Mouse (Mus musculus): ENCODE data around the gene Hmga1b. TPM values are rescaled to one million over a fixed set of nuclear protein-coding genes. Genes with fewer than 3 reads are reported as not detected.
"Not testable (repeated sequence)": the region's sequence is repeated elsewhere in the genome, so short reads cannot be mapped to it uniquely, and the experiment has no call there.

The Hmga1b gene
- total RNA-seq, 2 experiments from 2014 or later = 26.7 to 27.1 TPM

DNA sequence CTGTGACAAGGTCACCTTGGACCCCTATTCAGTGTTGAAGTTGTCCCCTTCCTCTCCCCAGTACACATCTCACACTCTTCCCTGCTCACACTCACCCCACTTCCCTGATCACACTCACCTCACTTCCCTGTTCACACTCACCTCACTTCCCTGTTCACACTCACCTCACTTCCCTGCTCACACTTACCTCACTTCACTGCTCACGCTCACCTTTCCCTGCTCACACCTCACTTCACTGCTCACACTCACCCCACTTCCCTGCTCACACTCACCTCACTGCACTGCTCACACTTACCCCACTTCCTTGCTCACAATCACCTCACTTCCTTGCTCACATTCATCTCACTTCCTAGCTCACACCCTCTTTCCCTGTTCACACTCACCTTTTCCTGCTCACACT lies 31.2 kb upstream of the Hmga1b start:
- no peak for DNase-seq (ENCODE audit: low spot score in 2 of 2)

DNA sequence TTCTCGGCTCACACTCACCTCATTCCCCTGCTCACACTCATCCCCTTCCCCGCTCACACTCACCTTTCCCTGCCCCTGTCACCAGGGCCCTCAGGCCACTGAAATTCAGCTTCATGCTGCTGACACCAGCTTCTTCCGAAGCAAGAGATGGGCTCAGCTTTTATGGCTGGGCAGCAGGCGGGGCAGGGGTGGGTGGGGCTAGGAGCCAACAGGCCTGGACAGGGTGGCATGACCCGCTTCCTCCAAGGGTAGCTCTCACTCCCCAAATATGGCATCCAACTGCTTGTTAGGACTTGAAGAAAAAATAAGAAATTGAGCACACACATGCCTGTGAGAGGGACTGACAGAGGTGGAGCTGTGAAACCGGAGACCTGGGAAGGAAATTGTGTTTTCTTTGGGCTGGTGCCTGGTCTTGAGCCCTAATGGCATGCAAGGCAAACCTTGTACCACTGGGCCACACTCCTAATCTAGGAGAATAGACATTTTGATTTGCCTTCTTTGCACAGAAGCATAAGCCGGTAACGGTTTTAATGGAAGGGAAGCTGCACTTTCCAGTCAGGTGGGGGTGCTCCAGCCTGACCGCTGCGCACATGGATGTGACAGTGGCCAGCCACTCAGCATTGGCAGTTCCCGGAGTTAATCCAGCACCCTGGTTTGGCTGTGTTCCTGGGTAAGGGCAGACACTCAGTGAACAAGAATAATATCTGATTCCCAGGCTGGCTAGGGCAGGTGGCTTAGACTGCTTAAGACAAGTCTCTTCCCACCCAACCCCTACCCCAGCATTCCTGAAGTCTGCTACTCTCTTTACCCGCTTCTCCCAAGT lies 30.5 kb upstream of the Hmga1b start, which contains the start of gene Cbr2:
Cbr2 (minus strand) TSS at position 257 of the 823 bp plus-strand sequence.
- no peak for DNase-seq (ENCODE audit: low spot score in 2 of 2)

DNA sequence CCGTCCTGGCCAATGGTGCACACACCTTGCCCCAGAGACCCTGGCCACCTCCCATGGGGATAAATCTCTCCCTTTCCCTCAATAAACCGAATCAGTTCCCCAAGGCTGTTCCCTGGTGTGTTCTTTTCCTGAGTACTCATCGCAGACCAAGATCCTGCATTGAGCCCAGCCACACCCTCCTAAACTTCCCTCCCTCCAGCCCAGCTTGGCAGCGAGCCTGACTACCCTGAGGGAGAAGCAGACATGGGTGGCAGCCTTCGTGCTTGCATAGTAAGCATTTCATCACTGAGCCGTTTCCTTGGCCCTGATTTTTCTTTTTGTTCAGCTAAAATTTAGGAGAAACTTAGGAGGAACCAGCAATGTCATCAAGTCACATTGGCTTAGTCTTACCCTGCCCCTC lies 29.1 kb upstream of the Hmga1b start:
- DNase-seq (ENCODE audit: low spot score in 2 of 2) = no peak

DNA sequence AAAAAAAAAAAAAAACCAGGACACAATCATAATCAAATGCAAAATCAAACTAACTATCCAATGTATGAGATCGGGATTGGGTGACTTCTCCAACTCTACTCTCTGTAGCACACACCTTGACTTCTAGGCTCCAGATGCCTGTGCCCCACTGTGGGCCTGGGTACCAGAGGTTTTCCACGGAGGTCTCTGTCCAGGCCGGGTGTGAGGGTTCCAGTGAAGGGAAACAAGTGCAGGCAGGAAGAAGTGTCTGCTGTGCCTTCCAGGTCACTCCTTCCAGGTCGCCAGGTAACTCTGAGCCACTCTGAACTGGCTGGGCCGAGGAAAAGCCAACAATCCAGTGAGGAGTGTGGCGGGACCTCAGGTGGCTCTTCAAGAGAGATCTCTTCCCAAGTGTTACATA lies 26.2 kb upstream of the Hmga1b start:
- no peak for DNase-seq (ENCODE audit: low spot score in 2 of 2)

DNA sequence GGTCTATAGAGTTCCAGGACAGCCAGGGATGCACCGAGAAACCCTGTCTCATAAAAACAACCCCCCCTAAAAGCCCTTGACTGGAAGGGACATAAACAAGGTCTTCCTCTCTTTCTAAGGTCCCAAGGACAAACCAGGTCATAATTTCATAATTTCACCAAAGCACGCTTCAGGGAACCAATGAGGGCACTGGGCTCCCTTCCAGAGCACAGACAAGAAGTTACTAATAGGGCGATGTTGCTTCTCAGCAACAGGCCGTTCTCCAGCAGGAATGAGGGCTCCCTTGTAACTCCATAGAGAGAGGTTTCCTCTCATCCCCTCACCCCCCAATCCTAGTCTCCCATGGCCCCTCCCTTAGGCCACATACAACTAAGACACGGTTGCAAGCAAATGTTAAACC lies 21.6 kb upstream of the Hmga1b start:
- DNase-seq (ENCODE audit: low spot score in 2 of 2) = no peak

DNA sequence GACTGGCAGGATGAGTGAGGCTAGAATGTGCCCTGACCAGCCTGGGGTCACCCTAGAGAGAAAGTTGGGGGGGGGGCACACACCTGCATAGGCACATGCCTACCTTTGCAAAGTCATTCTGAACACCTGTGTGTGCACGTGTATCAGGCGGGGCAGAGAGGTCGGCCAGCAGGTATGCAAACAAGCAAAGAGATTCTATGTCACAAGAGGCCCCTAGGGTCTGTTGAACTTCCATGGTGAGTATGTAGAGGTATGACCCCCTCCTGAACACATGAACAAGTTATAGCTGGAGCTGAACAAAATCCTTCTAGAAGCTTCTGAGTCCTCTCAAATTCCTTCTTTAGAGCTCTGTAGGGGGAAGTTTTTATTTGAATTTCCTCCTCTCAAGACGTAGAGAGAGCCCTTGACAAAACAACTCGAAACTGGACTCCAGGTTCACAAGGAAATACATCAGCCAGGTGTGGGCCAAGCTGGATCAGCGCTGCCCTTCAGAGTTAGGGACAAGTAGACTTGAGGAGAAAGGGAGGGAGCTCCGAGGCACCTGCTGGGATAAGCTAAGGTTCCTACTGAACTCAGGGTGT lies 18.4 kb upstream of the Hmga1b start:
- no peak for DNase-seq (ENCODE audit: low spot score in 2 of 2)

DNA sequence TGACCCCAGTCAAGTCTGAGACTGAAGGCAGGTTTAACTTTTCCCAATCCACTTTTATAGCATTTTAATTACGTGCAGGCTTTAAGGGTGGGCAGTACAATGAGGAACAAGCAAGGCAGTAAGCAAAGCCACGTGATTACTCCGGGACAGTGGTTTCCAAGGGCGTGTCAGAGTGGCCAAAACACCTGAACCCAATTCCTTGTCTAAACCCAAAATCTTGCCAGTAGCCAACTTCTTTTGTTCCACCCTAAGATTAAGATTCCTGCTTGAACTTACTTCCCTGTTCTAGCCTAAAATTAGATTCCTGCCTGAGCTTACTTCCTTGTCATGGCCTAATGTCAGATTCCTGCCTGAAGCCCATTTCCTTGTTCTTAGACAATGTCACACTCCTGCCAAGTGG lies 14.6 kb upstream of the Hmga1b start:
- no peak for DNase-seq (ENCODE audit: low spot score in 2 of 2)

DNA sequence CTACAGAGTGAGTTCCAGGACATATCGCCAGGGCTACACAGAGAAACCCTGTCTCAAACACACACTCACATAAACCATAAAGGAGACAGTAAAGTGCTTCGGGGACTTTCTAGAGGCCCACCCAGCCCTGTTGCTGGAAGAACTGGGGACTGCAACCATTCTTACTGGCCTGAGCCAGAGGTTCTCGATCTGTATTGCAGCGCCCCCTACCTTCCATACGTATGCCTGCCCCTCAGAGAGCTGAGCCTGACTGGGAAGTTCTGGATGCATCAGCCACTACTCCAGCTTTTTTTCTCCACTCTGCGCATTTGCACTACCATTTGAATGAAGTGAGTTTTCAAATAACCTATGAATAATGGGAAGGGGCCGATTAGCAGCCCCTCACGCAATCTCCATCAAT lies 13.2 kb upstream of the Hmga1b start:
- DNase-seq (ENCODE audit: low spot score in 2 of 2) = no peak

DNA sequence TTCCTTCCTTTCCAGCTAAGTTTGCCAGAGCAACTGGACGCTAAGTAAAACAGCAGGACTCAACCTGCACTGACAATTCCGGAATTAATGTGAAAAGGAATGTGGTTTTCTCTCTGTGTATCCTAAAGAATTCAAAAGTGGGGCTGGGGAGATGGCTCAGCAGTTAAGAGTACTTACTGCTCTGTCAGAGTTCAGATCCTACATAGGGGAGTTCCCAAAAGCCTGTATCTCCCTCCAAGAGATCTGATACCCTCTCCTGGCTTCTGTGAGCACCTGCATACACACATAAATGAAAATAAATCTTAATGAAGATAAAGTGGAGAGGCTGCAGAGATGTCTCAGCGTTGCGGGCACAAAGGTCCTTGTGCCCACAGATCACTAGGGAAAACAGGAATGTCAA lies 11.0 kb upstream of the Hmga1b start:
- DNase-seq (ENCODE audit: low spot score in 2 of 2) = no peak

DNA sequence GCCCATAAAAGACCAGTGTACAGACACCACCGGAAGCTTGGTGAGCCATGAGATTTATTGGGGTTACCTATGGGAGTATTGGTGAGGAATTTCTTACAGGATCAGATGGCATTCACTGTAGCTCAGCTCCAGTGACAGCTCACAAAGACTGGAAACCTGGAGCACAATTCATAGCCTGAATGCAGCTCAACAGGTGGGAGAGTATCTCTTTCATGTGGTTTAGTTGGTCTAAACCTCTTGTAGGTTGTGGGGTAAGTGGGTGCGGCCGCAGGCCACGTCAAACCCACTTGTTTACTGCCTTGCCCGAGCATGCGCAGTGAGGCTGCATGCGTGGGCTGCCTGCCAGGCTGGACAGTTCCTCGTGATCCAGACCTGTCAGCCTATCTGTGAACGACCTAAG lies 2.4 kb upstream of the Hmga1b start:
- no peak for DNase-seq (ENCODE audit: low spot score in 2 of 2)

DNA sequence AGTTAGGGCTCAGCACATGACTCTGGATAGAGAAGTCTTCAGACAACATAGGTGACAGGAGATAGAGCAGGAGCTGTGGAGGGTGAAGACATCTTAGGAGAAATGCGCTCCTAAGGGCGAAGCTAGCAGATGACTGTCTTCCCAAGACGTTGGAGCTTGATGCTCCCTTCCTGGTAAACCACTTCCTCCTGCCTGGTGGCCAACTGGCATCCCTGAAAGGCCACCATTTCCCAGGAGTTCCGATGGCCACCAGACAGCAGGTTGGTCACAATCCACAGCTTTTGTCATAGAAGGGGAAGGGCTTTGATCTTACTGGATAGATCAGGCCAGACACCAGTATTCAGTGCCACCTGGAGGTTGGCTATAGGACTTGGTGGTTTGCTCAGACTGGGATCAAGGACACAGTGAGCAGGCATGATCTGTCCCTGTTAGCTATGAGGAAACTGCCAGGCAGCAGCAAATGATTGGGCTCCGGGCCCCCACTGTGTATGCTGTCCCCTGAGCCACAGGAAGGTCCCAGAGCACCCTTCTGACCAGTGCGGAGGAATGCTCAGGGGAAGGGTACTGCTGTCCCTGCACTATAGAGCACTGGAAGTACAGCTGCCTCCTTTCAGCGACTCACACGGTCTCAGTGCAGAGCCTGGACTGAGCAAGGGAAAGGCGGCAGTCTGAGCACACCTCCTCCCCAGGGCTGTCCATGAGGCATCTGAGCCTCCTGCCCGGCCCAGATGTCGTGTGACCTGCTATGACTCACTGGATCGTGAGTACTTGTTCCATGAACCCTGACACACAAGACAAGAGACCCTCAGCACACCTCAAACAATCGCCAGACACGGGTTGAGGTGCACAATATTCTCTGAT lies 553 bp upstream of the Hmga1b start:
- no peak for DNase-seq (ENCODE audit: low spot score in 2 of 2)

DNA sequence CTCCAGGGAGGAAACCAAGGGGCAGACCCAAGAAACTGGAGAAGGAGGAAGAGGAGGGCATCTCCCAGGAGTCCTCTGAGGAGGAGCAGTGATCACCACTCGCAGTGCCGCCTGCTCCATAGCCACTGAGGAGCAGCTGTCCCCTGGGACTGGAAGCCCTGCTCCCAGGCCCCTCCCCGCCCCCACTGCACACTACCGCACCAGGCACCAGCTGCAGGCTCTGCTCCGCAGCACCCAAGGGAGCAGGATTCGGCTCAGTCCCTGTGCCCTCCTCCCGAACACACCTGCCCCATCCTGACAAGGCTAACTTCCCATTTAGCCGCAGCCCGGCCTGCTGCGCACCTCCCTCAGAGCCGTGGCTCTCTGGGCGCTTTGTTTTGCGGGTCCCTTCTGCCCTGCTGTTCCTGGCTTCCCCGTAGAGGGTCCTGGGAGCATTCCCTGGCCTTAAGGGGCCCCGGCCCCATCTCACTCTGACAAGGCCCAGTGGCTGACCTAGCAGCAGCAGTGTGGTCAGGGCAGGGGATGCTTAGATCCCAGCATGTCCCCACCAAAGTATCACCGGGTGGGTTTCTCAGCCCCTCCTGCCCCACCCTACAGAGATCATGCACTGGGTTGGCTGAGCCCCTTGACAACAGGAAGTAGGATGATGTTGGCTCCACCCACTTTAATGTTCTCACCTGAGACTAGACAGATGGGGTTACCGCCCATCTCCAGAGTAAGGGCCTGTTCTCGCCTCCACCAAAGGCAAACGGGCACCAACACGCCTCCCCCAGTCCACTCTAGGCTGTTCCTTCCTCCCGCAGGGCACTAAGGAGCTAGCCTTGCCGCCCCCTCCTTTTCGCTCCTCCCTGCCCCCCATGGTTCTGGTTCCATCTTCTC lies 766 bp downstream of the Hmga1b start:
- not testable (repeated sequence) for DNase-seq (ENCODE audit: low spot score in 2 of 2)

DNA sequence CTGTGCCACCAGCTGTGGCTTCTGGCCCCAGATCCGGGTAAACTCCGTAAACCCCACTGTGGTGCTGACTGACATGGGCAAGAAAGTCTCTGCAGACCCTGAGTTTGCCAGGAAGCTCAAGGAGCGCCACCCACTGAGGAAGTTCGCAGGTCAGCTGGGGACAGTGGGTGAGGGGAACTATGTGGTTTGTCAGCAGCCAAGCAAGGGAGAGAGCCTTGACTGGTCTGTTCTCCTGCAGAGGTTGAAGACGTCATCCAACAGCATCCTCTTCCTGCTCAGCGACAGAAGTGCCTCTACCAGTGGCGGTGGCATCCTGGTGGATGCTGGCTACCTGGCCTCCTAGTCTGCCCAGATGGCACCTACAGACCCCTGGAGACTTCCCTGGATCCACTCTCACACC lies 4.4 kb downstream of the Hmga1b start:
- DNase-seq (ENCODE audit: low spot score in 2 of 2) = not testable (repeated sequence)

DNA sequence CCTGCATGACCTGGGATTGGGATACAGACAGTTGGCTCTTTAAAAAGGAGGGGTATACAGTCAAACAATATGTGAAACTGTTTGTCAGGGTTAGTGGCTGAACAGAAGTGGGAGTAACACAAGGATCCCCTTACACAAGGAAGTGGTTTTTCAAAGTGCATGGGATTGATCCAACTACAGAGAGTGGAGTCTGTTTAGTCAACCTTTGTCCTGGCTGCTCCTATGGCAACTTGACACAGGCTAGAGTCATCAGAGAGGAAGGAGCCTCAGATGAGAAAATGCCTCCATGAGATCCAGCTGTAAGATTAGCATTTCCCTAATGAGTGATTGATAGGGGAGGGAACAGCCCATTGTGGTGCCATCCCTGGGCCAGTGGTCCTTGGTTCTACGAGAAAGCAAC lies 5.6 kb downstream of the Hmga1b start:
- DNase-seq (ENCODE audit: low spot score in 2 of 2) = no peak

DNA sequence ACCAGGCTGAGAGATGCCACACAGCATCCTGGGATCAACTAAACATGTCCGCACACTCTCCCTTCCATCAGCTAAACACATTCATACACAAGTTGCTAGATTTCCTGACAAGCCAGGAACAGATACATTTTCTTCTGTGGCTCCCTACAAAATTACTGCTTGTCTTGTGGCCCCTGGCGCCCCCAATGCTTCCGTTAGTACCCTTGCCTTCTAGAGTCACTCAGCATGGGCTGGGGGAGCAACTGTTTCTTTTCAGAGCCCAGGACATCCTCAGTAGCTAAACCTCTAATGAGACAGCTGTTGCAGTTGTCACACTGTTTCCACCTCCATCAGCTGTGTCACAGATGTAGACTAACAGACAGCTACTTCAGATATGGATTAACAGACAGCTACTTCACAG lies 10.2 kb downstream of the Hmga1b start:
- no peak for DNase-seq (ENCODE audit: low spot score in 2 of 2)

DNA sequence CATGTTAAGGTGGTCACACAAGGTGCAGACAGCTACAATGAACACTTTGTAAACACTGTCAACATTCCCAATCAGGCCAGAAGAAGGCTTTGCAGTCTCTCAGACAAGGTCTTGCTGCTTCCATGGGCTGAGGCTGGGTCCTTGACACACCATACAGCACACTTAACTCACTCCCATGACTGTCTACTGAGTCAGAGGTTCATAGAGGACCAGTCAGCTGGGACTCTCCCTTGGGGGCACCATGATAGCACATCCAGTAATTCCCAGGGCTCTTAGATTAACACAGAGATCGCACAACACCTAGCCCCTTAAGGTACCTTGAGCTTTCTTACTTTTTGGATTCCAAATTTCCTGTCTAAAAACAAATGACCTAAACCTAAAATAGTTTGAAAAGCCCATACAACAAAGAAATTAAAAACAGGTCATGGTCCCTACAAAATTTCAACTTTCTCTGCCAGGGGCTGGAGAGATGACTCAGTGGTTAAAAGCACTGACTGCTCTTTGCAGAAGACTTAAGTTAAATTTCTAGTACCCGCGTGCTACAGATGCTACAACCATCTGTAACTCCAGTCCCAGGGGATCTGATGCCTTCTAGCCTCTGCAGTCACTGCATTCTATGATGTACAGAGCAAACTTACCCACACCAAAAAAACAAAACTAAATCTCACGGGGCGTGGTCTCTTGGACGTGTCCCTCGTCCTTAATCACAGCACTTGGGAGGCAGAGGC lies 11.0 kb downstream of the Hmga1b start:
- DNase-seq (ENCODE audit: low spot score in 2 of 2) = no peak

DNA sequence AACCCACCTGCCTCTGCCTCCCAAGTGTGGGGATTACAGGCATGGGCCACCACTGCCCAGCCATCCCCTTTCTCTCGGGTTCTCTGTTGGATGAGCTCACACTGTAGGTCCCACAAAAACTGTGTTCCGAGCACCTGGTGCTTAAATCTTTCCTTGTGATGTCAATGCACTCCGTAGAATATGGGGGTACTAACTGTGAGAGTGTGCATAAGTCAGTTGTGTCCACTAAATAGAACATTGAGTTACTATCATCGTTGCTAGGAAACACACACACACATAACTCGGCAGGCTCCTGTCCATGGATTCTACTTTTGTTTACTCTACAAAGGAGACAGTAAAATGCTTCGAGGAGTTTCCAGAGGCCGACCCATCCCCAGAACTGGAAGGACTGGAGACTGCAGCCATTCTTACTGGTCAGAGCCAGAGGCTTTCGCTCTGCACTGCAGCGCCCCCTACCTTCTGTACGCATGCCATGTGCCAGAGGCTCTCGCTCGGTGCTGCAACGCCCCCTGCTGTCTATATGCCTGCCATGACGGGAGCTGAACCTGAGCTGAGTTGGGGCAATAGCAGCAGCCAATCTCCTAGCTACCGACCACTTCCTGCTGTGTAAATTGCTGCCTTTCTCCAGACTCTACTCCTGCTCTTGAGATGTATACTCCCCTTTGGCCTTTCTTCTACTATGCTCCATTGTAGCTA lies 13.3 kb downstream of the Hmga1b start:
- peak; percentile 96 for DNase-seq (ENCODE audit: low spot score in 2 of 2)

DNA sequence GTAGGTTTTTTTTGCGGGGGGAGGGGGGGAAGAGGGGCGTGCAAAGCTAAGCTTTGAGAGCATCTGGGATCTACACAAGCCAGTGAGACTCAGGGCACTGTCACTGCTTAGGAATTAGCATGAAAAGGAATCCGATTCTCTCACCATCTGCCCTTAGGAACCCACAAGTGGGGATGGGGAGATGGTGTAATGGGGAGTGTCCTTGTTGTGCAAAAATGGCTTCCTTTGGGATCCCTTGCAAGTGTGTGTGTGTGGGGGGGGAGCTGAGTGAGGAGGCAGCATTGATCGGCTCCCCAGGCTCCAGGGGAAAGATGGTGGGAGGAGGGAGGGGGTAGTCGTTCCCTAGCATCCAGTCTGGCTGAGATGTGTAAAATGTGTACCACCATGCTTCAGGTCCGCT lies 14.5 kb downstream of the Hmga1b start:
- DNase-seq (ENCODE audit: low spot score in 2 of 2) = peak in 1 of 2 experiments; percentile 13

DNA sequence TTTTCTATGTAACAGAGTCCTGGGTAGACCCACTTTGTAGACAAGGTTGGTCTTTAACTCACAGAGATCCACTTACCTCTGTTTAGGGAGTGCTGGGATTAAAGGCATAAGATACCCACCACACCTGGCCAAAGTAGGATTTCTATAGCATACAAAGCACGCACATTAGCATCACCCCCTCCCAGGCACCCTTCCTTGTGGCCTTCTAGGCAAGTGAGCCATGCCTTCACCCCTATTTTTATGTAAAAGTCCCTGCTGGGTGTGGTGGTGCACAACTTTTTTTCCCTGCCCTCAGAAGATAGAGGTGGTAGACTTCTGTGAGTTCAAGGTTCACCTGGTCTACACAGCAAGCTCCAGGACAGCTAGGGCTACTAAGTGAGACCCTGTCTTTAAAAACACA lies 17.3 kb downstream of the Hmga1b start:
- DNase-seq (ENCODE audit: low spot score in 2 of 2) = no peak

DNA sequence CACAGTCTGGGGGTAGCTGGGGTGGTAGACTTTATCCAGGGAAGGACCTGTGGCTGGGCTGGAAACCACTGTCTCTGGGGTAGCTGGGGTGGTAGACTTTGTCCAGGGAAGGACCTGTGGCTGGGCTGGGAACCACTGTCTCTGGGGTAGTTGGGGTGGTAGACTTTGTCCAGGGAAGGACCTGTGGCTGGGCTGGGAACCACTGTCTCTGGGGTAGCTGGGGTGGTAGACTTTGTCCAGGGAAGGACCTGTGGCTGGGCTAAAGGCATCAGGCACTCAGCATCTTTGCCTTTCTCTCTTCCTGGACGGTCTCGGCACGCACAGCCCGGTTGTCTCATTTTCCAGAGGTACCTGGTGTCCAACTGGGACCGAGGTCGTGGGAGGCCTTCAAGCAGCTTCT lies 18.8 kb downstream of the Hmga1b start:
- DNase-seq (ENCODE audit: low spot score in 2 of 2) = not testable (repeated sequence)

Data from gastrocnemius, postnatal 4 days (tissue).